Mouse (Mus musculus) olfactory bulb, adult 2 months (tissue): ENCODE results near the gene Bach2. TPM values are rescaled to one million over a fixed set of nuclear protein-coding genes. Genes with fewer than 3 reads are reported as not detected.
A peak's percentile ranks its signal among the peaks of the same experiment; 100 is the strongest.

ENCODE experiments used
- H3K27ac ChIP-seq: fragments of 200-500 bp; 2 replicates; pipeline ENCODE4 v1.5.1; 2012; ENCODE audit warnings: low read depth, low read length; ENCODE audit not compliant: insufficient read depth
- H3K4me1 ChIP-seq: fragments of 200-500 bp; 2 replicates; pipeline ENCODE4 v1.6.1; 2012; ENCODE audit warnings: low read length; ENCODE audit not compliant: control insufficient read depth, insufficient read depth
- H3K4me3 ChIP-seq: fragments of 200-500 bp; 2 replicates; pipeline ENCODE4 v1.5.1; 2012; ENCODE audit warnings: mild to moderate bottlenecking, low read depth, low read length, moderate library complexity; ENCODE audit not compliant: insufficient read depth
- CTCF ChIP-seq: fragments of 200-500 bp; IDR thresholded peaks from 2 replicates; pipeline ENCODE4 v1.5.1; 2012; ENCODE audit warnings: low read depth, mild to moderate bottlenecking, low read length, moderate library complexity; ENCODE audit not compliant: insufficient read depth
- POLR2A ChIP-seq: fragments of 200-500 bp; IDR thresholded peaks from 2 replicates; pipeline ENCODE4 v1.6.1; 2012; ENCODE audit warnings: mild to moderate bottlenecking, low read depth, low read length, moderate library complexity; ENCODE audit not compliant: insufficient read depth
- WGBS: fragments of 180-500 bp; shearing (Covaris S2); methylation state at CpG from one replicate; pipeline ENCODE4 v1.1.7; 2018; 5-methylcytosine and 5-hydroxymethylcytosine counted together
- polyA plus RNA-seq: library from polyadenylated mRNA; stranded (reverse); fragments of >200 nt; gene quantifications from 2 replicates; pipeline ENCODE4 v1.2.4, GENCODE M21; 2012; ENCODE audit warnings: low replicate concordance; ENCODE audit not compliant: missing spikeins, insufficient read depth, insufficient read length

Bach2 gene
- polyA plus RNA-seq, 1 experiment: not detected

DNA sequence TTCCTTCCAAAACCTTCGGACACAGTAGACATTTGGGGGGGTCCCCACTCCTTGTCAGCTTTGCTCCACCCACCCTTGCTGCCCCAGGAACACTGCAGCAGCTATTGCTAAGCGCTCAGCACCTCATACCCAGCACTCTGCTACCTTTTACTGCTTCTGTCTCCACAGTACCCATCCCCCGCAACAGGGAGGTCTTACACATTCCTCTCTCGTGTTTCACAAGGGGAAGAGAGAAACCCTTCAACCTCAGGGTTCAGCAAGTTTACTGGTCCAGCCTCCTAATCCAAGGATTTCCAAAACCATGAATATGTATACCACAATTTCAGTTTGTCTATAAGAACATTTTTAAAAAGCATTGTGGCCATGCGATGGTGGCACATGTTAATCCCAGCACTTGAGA lies 286.4 kb downstream of the Bach2 start:
- 84% methylated on average over 5 of the region's 5 CpGs for whole genome bisulfite sequencing
- Histone ChIP-seq H3K4me3 (no peak overlapping the region), H3K27ac (no peak overlapping the region), H3K4me1 (peaks cover 7% of the 10 kb centered on the region; the same call in 1 of the 2 replicates)
- TF ChIP-seq POLR2A (no peak), CTCF (no peak)

DNA sequence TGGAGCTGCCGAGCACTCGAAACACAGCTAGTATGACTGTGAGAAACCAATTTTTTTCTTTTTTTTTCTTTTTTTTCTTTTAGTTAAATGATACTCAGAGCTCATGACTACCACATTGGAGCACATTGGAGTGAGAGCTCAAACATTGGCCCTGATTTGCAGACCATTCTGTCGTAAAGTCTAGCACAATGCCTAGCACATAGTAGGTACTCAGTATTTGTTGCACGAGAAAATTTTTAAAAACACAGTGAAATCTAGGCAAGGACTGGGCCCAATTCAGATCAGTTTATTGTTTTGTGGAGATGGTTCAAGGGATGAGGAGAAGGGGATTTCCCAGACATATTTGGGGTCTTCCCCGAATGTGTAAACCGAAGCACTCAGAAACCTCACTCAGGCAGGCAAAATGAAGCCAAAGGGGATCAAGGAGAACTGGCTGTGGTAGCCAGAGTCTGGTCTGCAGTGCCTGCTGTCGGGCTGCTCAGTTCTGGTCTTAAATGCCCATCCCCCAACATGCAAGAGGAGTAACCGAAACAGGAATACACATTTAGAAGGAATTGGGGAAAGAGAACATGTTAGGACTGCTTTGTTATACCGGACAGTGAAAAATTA lies 287.7 kb downstream of the Bach2 start:
- H3K27ac ChIP-seq: no peak overlapping the region
- TF ChIP-seq POLR2A (no peak), CTCF (no peak)
- no peak overlapping the region for H3K4me3 ChIP-seq
- H3K4me1 ChIP-seq: peaks cover 15% of the 10 kb centered on the region; the same call in 1 of the 2 replicates
- WGBS: 88% methylated on average over 9 of the region's 9 CpGs

DNA sequence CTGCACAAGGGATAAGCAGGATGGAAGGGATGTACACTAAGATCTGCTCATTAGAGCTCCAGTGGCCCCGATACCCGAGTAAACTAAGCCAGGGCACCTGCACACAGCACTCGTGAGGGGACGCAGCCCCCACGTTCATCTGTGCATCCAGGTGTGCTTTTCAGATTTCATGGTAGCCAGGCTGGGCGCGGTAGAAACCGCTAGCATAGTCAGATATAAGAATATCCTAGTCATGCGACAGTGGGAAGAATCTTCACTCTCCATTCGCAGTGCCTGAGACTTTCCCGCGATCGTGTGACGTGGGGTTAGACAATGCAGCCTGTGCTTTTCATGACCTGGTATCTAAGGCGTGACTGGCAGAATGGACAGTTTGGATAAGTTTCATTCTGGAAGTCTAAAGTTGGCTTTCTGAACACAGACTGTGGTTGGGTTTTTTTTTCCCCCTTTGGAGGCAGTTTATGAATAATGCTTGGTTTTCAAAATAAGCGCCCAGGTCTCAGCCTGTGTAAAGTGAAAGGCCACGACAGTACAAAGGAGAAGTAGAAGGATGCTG lies 290.9 kb downstream of the Bach2 start:
- TF ChIP-seq CTCF (no peak), POLR2A (no peak)
- H3K4me1 ChIP-seq: peaks cover 12% of the 10 kb centered on the region; the same call in 1 of the 2 replicates
- 91% methylated on average over 17 of the region's 17 CpGs for WGBS
- no peak overlapping the region for H3K27ac ChIP-seq
- H3K4me3 ChIP-seq: no peak overlapping the region

DNA sequence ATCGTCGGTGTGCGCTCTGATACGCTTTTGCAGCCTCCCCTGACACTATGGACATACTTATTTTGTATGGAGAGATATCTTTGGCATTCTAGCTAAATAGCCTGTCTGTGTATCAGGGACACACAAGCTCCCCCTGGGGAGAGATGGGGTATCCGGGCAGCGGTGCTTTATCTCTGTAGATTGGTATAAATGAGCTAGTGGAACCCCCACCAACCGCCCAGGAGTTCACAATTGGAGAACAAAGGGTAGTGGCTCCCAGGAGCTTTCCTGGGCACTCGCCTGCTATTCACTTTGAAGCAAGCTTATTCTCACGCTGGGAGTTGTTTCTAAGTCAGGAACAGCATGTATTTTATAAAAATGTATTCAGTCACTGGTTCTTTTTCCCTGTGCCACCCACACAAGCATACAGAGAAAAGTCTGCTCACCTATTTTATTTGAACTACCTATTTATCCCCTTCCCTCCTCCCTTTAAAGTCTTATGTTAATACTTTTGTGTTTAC lies 291.9 kb downstream of the Bach2 start:
- TF ChIP-seq CTCF: no peak
- no peak for TF ChIP-seq POLR2A
- H3K4me1 ChIP-seq: peaks cover 12% of the 10 kb centered on the region; the same call in 1 of the 2 replicates
- H3K27ac ChIP-seq: no peak overlapping the region
- 47% methylated on average over 9 of the region's 9 CpGs for WGBS
- no peak overlapping the region for H3K4me3 ChIP-seq

DNA sequence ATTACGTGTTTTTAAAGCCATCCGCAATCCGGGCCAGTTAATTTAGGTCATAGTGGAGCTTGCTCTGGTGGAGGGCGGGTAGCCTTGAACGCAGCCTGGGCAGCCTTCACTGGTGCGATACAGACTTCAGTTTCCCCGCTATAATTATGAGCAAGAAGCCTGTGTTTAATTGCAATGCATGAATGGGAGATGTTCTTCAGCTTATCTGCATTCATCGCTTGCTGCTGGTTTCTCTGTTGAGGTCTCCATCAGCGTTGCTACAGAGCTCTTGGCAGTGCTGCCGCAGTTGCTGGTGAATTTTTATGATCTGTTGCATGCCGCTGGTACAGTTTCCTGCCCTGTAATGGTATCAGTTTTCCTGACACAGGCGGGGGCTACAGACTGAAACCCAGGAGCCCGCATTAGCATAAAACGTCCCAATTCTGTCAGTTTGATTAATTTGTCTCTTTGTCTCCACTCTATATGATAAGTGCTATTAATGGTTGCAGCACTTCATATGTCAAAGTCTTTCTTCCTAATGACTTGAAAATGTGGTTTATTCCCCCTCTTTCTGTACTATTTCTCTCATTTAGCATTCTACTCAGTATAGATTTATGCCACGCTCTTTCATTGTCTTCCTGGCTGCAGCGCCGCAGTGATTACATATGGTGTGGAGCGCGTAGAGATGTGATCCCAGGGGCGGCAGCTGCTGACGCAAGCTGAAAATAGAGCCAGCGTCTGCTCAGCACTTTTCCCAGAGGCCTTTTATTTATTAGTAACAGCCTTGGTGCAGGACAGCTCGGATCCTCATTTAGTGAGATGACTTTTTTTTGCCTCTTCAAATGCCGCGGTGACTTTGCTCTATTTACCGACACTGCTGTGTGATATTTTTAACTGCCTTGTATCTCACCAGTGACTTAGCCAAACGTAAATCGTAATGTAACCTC lies 292.6 kb downstream of the Bach2 start:
- Histone ChIP-seq H3K27ac (peak overlapping the region; percentile 23; the same call in 1 of the 2 replicates), H3K4me1 (peaks cover 12% of the 10 kb centered on the region; the same call in 1 of the 2 replicates), H3K4me3 (peak overlapping the region; percentile 33)
- WGBS: 7% methylated on average over 28 of the region's 28 CpGs
- no peak for TF ChIP-seq POLR2A
- TF ChIP-seq CTCF: no peak

DNA sequence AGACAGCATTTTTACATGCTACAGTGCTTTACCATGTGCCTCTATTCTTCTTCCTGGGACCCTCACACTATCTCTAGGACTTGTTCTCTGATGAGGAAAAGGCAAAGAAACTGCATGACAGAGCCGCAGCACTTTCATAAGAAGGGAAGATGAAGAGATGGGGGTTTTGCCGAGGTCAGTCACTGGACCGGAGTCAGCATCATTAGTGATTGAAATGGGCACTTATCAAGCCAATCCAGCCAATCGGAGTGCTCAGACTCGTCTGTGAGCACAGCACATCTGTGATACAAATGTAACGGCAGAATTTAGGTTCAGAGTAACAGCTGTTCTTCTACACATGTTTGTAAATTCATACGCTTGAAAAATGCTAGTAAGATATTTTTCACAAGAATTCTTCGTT lies 293.5 kb downstream of the Bach2 start:
- TF ChIP-seq CTCF (no peak), POLR2A (no peak)
- no peak overlapping the region for H3K4me3 ChIP-seq
- H3K4me1 ChIP-seq: peaks cover 17% of the 10 kb centered on the region
- WGBS: 54% methylated on average over 8 of the region's 8 CpGs
- H3K27ac ChIP-seq: peak overlapping the region; percentile 28; the same call in 1 of the 2 replicates

DNA sequence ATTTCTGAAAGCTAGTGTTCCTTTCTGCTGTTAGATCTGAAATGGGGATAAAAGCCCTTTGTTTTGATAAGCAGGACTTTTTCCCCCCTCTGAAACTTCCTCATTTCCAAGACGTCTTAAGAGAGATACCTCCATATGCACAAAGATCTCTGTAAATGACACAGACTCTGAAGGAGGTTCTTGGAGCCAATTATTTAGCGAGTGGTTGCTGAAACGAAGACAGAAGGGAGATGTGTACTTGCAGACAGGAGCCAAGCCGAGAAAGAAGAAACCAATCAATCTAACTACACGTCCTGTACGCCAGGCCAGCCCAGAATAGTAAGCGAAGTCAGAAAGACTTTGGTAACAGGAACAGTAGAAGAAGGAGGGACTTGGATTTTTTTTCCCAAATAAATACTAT lies 295.1 kb downstream of the Bach2 start:
- H3K4me3 ChIP-seq: no peak overlapping the region
- no peak overlapping the region for H3K27ac ChIP-seq
- TF ChIP-seq POLR2A (no peak), CTCF (no peak)
- 85% methylated on average over 7 of the region's 7 CpGs for WGBS
- H3K4me1 ChIP-seq: peaks cover 24% of the 10 kb centered on the region

DNA sequence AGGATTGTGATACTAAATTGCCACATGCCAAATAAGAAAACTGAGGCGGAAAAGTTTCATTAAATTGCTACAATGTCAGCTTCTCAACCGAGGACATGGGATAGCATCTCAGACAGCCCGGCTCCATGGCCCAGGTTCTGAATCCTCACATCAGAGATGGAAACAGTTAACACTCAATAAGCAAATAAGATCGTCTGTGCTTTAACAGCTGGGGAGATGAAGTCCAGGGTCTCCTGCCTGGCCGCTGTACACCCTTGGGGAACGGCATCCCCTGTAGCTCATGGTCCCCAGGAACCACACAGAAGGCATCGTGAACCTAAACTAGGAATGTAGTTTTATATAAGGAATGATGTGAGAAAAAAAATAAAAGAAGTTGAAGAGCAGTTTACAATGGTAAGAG lies 297.0 kb downstream of the Bach2 start:
- no peak overlapping the region for H3K4me3 ChIP-seq
- TF ChIP-seq POLR2A: no peak
- TF ChIP-seq CTCF: no peak
- WGBS: 96% methylated on average over 7 of the region's 7 CpGs
- H3K4me1 ChIP-seq: peaks cover 18% of the 10 kb centered on the region
- H3K27ac ChIP-seq: no peak overlapping the region
